Mouse (Mus musculus) urinary bladder, postnatal 10 days (tissue): ENCODE results near the gene Rpl29.

Experiments
- DNase-seq: peaks from one replicate; pipeline ENCODE4 v3.0.0; 2022; ENCODE audit warnings: low spot score

Rpl29 gene

GRCm38 (mm10) chr9:106454888-106455681, 25.8 kb downstream of the Rpl29 start:
- no peak for DNase-seq

GRCm38 (mm10) chr9:106456325-106457162, 27.3 kb downstream of the Rpl29 start:
- DNase-seq: no peak

GRCm38 (mm10) chr9:106457163-106457559, 27.9 kb downstream of the Rpl29 start:
- no peak for DNase-seq

- DNase-seq: no peak
Observed at GRCm38 (mm10) chr9:106457920-106458319, 28.7 kb downstream of the Rpl29 start.

GRCm38 (mm10) chr9:106459946-106460345, 30.7 kb downstream of the Rpl29 start:
- DNase-seq: no peak

GRCm38 (mm10) chr9:106460401-106461025, 31.3 kb downstream of the Rpl29 start:
- no peak for DNase-seq

GRCm38 (mm10) chr9:106461026-106461415, 31.8 kb downstream of the Rpl29 start:
- no peak for DNase-seq

- no peak for DNase-seq
Observed at GRCm38 (mm10) chr9:106461641-106462429, 32.6 kb downstream of the Rpl29 start.

- DNase-seq: no peak
Observed at GRCm38 (mm10) chr9:106462430-106462800, 33.2 kb downstream of the Rpl29 start.

- DNase-seq: no peak
Observed at GRCm38 (mm10) chr9:106463122-106464063, 34.1 kb downstream of the Rpl29 start.

- DNase-seq: no peak
Observed at GRCm38 (mm10) chr9:106464751-106465541, 35.7 kb downstream of the Rpl29 start.

GRCm38 (mm10) chr9:106465571-106466200, 36.4 kb downstream of the Rpl29 start, which contains the start of gene Gpr62:
TSS of gene Gpr62 (minus strand) at chr9:106465938.
- DNase-seq: no peak

GRCm38 (mm10) chr9:106466721-106467120, 37.5 kb downstream of the Rpl29 start:
- DNase-seq: no peak

- no peak for DNase-seq
Observed at GRCm38 (mm10) chr9:106467746-106468145, 38.5 kb downstream of the Rpl29 start.

GRCm38 (mm10) chr9:106469317-106469716, 40.1 kb downstream of the Rpl29 start:
- DNase-seq: no peak

GRCm38 (mm10) chr9:106469776-106470175, 40.5 kb downstream of the Rpl29 start:
- DNase-seq: no peak

GRCm38 (mm10) chr9:106470991-106471750, 41.9 kb downstream of the Rpl29 start:
- DNase-seq: no peak

GRCm38 (mm10) chr9:106471892-106472291, 42.6 kb downstream of the Rpl29 start:
- no peak for DNase-seq

GRCm38 (mm10) chr9:106472321-106472720, 43.1 kb downstream of the Rpl29 start:
- no peak for DNase-seq
